Mouse (Mus musculus): Measurements from ENCODE around the gene Acox1. TPM values are rescaled to one million over a fixed set of nuclear protein-coding genes. Genes with fewer than 3 reads are reported as not detected.
A peak's percentile ranks its signal among the peaks of the same experiment; 100 is the strongest.

Acox1 gene
- polyA plus RNA-seq, 1 experiment from 2014 or later: 304 TPM

- Histone ChIP-seq H3K9ac (replicated peaks) (no peak overlapping the region), H3K4me3 (ENCODE audit: low read depth, low read length) (no peak overlapping the region), H3K4me2 (ENCODE audit: low read depth, low read length) (no peak overlapping the region), H3K27me3 (ENCODE audit: insufficient read depth, low read length) (no peaks in the 10 kb centered on the region), H3K27ac (ENCODE audit: low read depth) (no peak overlapping the region), H3K4me1 (ENCODE audit: insufficient read depth) (peaks cover 14% of the 10 kb centered on the region), H3K9me3 (ENCODE audit: low read length) (no peaks in the 10 kb centered on the region), H3K36me3 (replicated peaks; ENCODE audit: insufficient read depth, low read length) (peaks cover 27% of the 10 kb centered on the region)
- TF ChIP-seq CTCF (IDR thresholded peaks at IDR 0.05; ENCODE audit: low read depth) (no peak), EP300 (IDR thresholded peaks at IDR 0.05; ENCODE audit: low read depth) (no peak)
- DNase-seq (no peak), ATAC-seq (no peak)
- 90% methylated on average over 6 of the region's 6 CpGs for WGBS (ENCODE audit: insufficient replicate concordance)
Observed at GRCm38 (mm10) chr11:116149341-116149740, 49.5 kb downstream of the Acox1 start.

- Histone ChIP-seq H3K27me3 (ENCODE audit: insufficient read depth, low read length) (no peaks in the 10 kb centered on the region), H3K27ac (ENCODE audit: low read depth) (no peak overlapping the region), H3K9ac (replicated peaks) (no peak overlapping the region), H3K9me3 (ENCODE audit: low read length) (no peaks in the 10 kb centered on the region), H3K4me3 (ENCODE audit: low read depth, low read length) (no peak overlapping the region), H3K36me3 (replicated peaks; ENCODE audit: insufficient read depth, low read length) (peaks cover 22% of the 10 kb centered on the region), H3K4me1 (ENCODE audit: insufficient read depth) (peaks cover 14% of the 10 kb centered on the region), H3K4me2 (ENCODE audit: low read depth, low read length) (no peak overlapping the region)
- 85% methylated on average over 20 of the region's 20 CpGs for WGBS (ENCODE audit: insufficient replicate concordance)
- TF ChIP-seq CTCF (IDR thresholded peaks at IDR 0.05; ENCODE audit: low read depth) (no peak), EP300 (IDR thresholded peaks at IDR 0.05; ENCODE audit: low read depth) (no peak)
- DNase-seq (no peak), ATAC-seq (no peak)
Observed at GRCm38 (mm10) chr11:116148761-116149221, 50.1 kb downstream of the Acox1 start.

- H3K9ac ChIP-seq (replicated peaks): no peak overlapping the region
- DNase-seq: no peak
- no peaks in the 10 kb centered on the region for H3K9me3 ChIP-seq (ENCODE audit: low read length)
- peak overlapping the region; percentile 30; the same call in 1 of the 2 replicates for H3K27ac ChIP-seq (ENCODE audit: low read depth)
- peaks cover 26% of the 10 kb centered on the region for H3K4me1 ChIP-seq (ENCODE audit: insufficient read depth)
- peaks cover 13% of the 10 kb centered on the region for H3K36me3 ChIP-seq (replicated peaks; ENCODE audit: insufficient read depth, low read length)
- ATAC-seq: no peak
- no peak overlapping the region for H3K4me2 ChIP-seq (ENCODE audit: low read depth, low read length)
- no peaks in the 10 kb centered on the region for H3K27me3 ChIP-seq (ENCODE audit: insufficient read depth, low read length)
- TF ChIP-seq CTCF (IDR thresholded peaks at IDR 0.05; ENCODE audit: low read depth) (no peak), EP300 (IDR thresholded peaks at IDR 0.05; ENCODE audit: low read depth) (no peak)
- WGBS (ENCODE audit: insufficient replicate concordance): 80% methylated on average over 25 of the region's 25 CpGs
- no peak overlapping the region for H3K4me3 ChIP-seq (ENCODE audit: low read depth, low read length)
Observed at GRCm38 (mm10) chr11:116146294-116146985, 52.4 kb downstream of the Acox1 start.

GRCm38 (mm10) chr11:116145481-116146293, 53.2 kb downstream of the Acox1 start:
- TF ChIP-seq EP300 (IDR thresholded peaks at IDR 0.05; ENCODE audit: low read depth) (no peak), CTCF (IDR thresholded peaks at IDR 0.05; ENCODE audit: low read depth) (no peak)
- WGBS (ENCODE audit: insufficient replicate concordance): 81% methylated on average over 18 of the region's 18 CpGs
- Histone ChIP-seq H3K4me1 (ENCODE audit: insufficient read depth) (peaks cover 22% of the 10 kb centered on the region), H3K4me3 (ENCODE audit: low read depth, low read length) (no peak overlapping the region), H3K9me3 (ENCODE audit: low read length) (no peaks in the 10 kb centered on the region), H3K9ac (replicated peaks) (no peak overlapping the region), H3K36me3 (replicated peaks; ENCODE audit: insufficient read depth, low read length) (peaks cover 12% of the 10 kb centered on the region), H3K27me3 (ENCODE audit: insufficient read depth, low read length) (no peaks in the 10 kb centered on the region), H3K27ac (ENCODE audit: low read depth) (peak overlapping the region; percentile 30; the same call in 1 of the 2 replicates), H3K4me2 (ENCODE audit: low read depth, low read length) (no peak overlapping the region)
- ATAC-seq: no peak
- DNase-seq: no peak

GRCm38 (mm10) chr11:116143468-116143867, 55.4 kb downstream of the Acox1 start:
- DNase-seq (no peak), ATAC-seq (no peak)
- Histone ChIP-seq H3K27ac (ENCODE audit: low read depth) (peak overlapping the region; percentile 58; the same call in 1 of the 2 replicates), H3K4me1 (ENCODE audit: insufficient read depth) (peaks cover 24% of the 10 kb centered on the region), H3K9ac (replicated peaks) (no peak overlapping the region), H3K9me3 (ENCODE audit: low read length) (no peaks in the 10 kb centered on the region), H3K27me3 (ENCODE audit: insufficient read depth, low read length) (no peaks in the 10 kb centered on the region), H3K4me3 (ENCODE audit: low read depth, low read length) (no peak overlapping the region), H3K4me2 (ENCODE audit: low read depth, low read length) (no peak overlapping the region), H3K36me3 (replicated peaks; ENCODE audit: insufficient read depth, low read length) (peaks cover 6% of the 10 kb centered on the region; the same call in 1 of the 2 replicates)
- 78% methylated on average over 3 of the region's 3 CpGs for WGBS (ENCODE audit: insufficient replicate concordance)
- TF ChIP-seq EP300 (IDR thresholded peaks at IDR 0.05; ENCODE audit: low read depth) (peak; percentile 52; the same call in 1 of the 2 replicates), CTCF (IDR thresholded peaks at IDR 0.05; ENCODE audit: low read depth) (no peak)

All from liver, postnatal 0 days (tissue).